Mouse (Mus musculus) mouse embryonic stem cell (cell line): ENCODE data around the gene Pgpep1l.
"Not testable (repeated sequence)": the region's sequence is repeated elsewhere in the genome, so short reads cannot be mapped to it uniquely, and the experiment has no call there.

Source experiments
- in situ Hi-C, 2 experiments: fragments of 300-500 bp; cut with MboI; formaldehyde crosslinking; loops; 1 replicate in 1 of 2; 3 replicates in 1 of 2; pipeline ENCODE4 v1.14.3; 2019 to 2020; ENCODE audit warnings: low sequenced_read_pairs in 2 of 2, low pct_unique_long_range_greater_than_20kb in 1 of 2, mixed read lengths in 1 of 2; ENCODE audit not compliant: unreplicated experiment in 1 of 2

Pgpep1l gene

GRCm38 (mm10) chr7:68264028-68264453, at the start of gene Pgpep1l:
Gene Pgpep1l, minus strand, starts transcription at chr7:68264233.
- in situ Hi-C loops: no loop called here

DNA sequence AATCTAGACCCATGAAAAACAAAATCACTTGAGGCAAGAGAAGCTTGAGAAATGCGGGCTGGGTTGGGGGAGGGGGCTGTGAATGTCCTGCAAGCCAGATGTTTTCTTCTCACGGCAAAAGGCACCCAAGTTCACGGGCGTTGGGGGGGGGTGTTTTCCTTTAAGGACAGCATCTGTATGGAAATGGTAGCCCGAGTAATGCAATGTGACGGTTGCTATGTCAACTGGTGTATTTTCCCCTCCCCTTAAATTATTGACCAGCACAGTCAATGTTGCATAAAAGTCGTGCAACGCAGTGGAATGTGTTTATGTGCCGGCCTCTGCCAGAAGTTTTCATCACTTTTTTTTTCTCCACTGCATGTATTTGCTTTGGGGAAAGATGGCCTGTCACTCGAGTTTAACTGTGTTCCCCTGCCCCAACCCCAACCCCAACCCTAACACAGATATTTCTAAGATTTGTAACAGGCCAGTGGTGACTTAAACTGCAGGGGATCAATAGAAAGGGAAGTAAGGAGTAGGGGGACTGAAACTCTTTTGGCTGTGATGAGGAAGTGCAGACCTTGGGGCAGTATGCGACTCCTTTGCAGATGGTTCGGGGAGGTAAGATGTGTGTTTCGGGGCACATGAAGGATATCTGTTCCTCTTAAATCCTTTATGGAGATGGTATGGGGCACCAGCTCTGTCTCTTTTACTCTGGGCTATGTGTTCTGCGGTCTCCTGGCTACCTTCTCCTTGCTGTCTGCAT, 49.2 kb upstream of the Pgpep1l start:
- in situ Hi-C loops: loop anchor here in 1 of 2 experiments (25.0 kb wide), 1 partner anchor 176 kb away; no protein-coding TSS in a partner anchor

GRCm38 (mm10) chr7:68312395-68312794, 48.4 kb upstream of the Pgpep1l start:
- in situ Hi-C loops: loop anchor here in 1 of 2 experiments (25.0 kb wide), 1 partner anchor 175 kb away; no protein-coding TSS in a partner anchor

DNA sequence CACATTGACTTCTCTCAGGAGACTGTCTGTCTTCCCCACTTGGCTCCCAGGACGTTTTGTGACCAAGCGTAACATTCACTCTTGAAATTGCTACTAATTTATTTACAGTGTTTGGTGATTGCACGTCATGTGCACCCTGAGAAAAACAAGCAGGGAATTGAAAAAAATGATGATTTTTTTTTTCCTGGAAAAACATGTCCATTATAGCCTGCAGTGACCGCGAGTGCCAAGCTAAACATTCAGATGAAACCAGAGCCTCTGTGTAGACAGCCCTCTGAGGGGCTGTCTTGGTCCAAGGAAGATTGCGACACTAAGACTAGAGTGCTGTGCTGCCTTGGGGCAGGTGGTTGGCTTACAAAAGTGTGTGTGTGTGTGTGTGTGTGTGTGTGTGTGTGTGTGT, 47.4 kb upstream of the Pgpep1l start:
- in situ Hi-C loops: loop anchor here in 1 of 2 experiments (25.0 kb wide), 1 partner anchor 174 kb away; no protein-coding TSS in a partner anchor

DNA sequence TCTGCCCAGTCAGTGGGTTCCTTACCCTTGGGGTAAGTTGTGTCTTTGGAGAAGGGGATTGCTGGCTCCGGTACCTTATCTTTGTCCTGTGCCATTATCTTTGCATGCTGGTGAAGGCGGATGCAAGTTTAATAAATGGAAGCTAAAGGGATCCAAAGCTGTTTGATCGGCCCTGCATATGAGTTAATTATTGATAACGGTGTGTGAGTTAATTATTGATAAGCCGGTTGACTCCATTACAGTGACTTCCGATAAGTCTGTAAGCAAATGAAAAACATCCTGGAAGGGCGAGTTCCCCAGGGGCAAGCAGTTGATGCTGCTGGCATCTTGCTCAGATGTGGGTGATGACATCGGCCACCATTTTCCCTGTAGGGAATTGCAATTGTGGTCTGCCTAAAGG, 42.7 kb upstream of the Pgpep1l start:
- in situ Hi-C loops: loop anchor here in 1 of 2 experiments (10.0 to 25.0 kb wide), 3 partner anchors 169 to 502 kb away; partner anchors contain the start of gene Igf1r

GRCm38 (mm10) chr7:68305781-68306575, 41.9 kb upstream of the Pgpep1l start:
- in situ Hi-C loops: loop anchor here in 1 of 2 experiments (10.0 to 25.0 kb wide), 3 partner anchors 169 to 501 kb away; partner anchors contain the start of gene Igf1r

GRCm38 (mm10) chr7:68303685-68304084, 39.7 kb upstream of the Pgpep1l start:
- in situ Hi-C loops: loop anchor here in 1 of 2 experiments (10.0 to 25.0 kb wide), 3 partner anchors 166 to 499 kb away; partner anchors contain the start of gene Igf1r

DNA sequence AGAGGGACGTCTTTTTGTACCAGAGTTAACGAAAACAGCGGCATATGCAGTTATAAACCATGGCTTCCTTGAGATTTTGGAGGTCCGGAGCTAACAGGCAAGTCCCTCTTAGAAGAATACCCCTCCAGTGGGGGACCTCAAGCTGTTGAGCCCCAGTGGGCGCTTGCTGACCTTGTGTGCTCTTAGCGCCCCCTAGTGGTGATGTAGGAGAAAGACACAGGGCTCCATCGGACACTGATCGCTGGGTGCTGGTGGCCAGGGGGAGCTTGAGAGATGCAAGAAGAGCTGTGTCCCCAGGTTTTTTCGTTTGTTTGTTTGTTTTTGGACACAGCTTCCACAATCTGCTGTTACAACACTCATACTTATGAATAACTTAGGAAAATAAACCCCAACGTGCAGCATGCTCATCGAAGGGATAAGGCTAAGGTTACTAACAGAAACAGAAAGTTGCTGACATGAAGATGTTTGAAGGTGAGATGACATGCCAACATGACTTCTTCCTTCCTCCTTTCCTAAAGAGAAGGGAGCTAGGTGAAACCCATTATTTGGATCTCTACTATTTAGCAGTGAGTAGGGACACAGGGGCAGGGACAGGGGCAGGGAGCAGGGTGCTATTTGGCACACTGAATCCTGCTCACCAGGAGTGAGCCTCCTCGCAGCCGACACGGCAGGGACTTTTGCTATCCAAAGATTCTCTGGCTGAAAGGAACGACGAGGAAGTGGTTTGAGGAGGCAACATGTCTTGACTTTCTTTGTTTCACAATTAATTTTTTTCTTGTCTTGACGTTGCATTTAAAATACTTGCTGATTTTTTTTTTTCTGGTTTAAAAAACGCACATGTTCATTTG, 38.8 kb upstream of the Pgpep1l start:
- in situ Hi-C loops: loop anchor here in 1 of 2 experiments (10.0 to 25.0 kb wide), 3 partner anchors 166 to 498 kb away; partner anchors contain the start of gene Igf1r

- in situ Hi-C loops: loop anchor here in 1 of 2 experiments (10.0 to 25.0 kb wide), 3 partner anchors 164 to 496 kb away; partner anchors contain the start of gene Igf1r
Observed at GRCm38 (mm10) chr7:68301160-68301559, 37.1 kb upstream of the Pgpep1l start.

GRCm38 (mm10) chr7:68298381-68299076, 34.5 kb upstream of the Pgpep1l start:
- in situ Hi-C loops: no loop called here

DNA sequence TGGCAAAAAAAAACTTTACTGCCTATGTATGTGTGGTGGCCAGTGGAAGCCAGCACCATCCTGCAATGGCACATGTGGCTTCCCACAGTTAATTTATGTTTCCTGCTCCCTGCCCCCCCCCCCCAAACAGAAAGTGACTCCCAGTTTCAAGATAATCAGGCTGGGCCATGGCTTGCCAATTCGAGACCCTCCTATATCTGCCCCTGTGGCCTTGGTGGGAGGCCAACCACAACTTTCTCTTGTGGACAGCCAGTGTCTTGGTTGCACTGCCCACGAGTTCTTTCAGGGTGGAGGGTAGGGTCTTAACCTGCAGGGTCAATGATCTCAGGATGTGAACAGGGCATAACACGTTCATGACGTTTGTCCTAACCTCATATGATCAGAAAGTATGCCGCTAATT, 32.5 kb upstream of the Pgpep1l start:
- in situ Hi-C loops: no loop called here

GRCm38 (mm10) chr7:68293997-68294789, 30.2 kb upstream of the Pgpep1l start:
- in situ Hi-C loops: no loop called here

GRCm38 (mm10) chr7:68291603-68292002, 27.6 kb upstream of the Pgpep1l start:
- in situ Hi-C loops: no loop called here

GRCm38 (mm10) chr7:68289081-68289480, 25.0 kb upstream of the Pgpep1l start:
- in situ Hi-C loops: no loop called here

DNA sequence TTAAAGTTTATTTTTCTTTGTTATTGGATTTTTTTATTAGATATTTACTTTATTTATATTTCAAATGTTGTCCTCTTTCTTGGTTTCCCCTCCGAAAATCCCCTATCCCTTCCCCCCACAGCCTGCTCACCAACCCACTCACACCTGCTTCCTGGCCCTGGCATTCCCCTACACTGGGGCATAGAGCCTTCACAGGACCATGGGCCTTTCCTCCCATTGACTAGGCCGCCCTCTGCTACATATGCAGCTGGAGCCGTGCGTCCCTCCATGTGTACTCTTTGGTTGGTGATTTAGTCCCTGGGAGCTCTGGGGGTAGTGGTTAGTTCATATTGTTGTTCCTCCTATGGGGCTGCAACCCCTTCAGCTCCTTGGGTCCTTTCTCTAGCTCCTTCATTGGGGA, 24.0 kb upstream of the Pgpep1l start:
- in situ Hi-C loops: not testable (repeated sequence)

DNA sequence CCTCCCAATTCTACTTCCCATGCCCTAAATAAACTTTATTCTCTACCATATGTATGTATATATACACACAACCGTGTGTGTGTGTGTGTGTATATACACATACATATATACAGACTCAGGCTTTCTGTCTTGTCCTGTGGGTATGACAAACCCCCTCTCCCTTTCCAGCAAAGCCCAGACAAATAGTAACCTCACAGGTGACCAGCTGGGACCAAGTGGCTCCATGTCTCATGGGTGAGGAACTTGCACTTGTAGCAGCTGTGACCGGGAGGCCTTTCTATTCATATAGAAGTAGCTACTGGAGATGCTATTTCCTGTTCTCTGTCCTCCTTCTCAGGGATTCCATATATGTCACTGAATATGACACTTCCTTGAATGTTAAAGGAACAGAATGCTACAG, 23.5 kb upstream of the Pgpep1l start:
- in situ Hi-C loops: no loop called here
